Mouse (Mus musculus) embryonic facial prominence, embryonic 10.5 days (tissue): ENCODE data around the gene Prkar2b. TPM values are rescaled to one million over a fixed set of nuclear protein-coding genes. Genes with fewer than 3 reads are reported as not detected.

Source experiments
- DNase-seq: peaks from one replicate; pipeline ENCODE4 v3.0.0-alpha.2; 2017; ENCODE audit warnings: low spot score
- H3K27ac ChIP-seq: fragments of 300-500 bp; sonication (generic); replicated peaks from 2 replicates; pipeline ENCODE4 v1.5.1; 2016; ENCODE audit warnings: mild to moderate bottlenecking
- H3K27me3 ChIP-seq: fragments of 300-500 bp; sonication (generic); replicated peaks from 2 replicates; pipeline ENCODE4 v1.6.1; 2016; ENCODE audit warnings: low read depth, mild to moderate bottlenecking; ENCODE audit not compliant: poor library complexity, severe bottlenecking
- H3K36me3 ChIP-seq: fragments of 300-500 bp; sonication (generic); replicated peaks from 2 replicates; pipeline ENCODE4 v1.6.1; 2016; ENCODE audit warnings: mild to moderate bottlenecking, moderate library complexity
- H3K4me1 ChIP-seq: fragments of 300-500 bp; sonication (generic); 2 replicates; pipeline ENCODE4 v1.6.1; 2016
- H3K4me3 ChIP-seq: fragments of 300-500 bp; sonication (generic); 2 replicates; pipeline ENCODE4 v1.5.1; 2016; ENCODE audit warnings: mild to moderate bottlenecking, moderate library complexity
- H3K9me3 ChIP-seq: fragments of 300-500 bp; sonication (generic); 2 replicates; pipeline ENCODE4 v1.6.1; 2016; ENCODE audit warnings: mild to moderate bottlenecking
- WGBS: fragments of 180-500 bp; shearing (Covaris S2); methylation state at CpG from one replicate; pipeline ENCODE4 v1.1.7; 2016; 5-methylcytosine and 5-hydroxymethylcytosine counted together
- polyA plus RNA-seq: library from polyadenylated mRNA; unstranded; fragments of >200 nt; fragmentation: Nextera tagmentation; extraction: Ambion mirVana; gene quantifications from 2 replicates; pipeline ENCODE4 v1.2.1, GENCODE M21; 2016

The Prkar2b gene
- polyA plus RNA-seq, 1 experiment from 2014 or later: 37.9 TPM

DNA sequence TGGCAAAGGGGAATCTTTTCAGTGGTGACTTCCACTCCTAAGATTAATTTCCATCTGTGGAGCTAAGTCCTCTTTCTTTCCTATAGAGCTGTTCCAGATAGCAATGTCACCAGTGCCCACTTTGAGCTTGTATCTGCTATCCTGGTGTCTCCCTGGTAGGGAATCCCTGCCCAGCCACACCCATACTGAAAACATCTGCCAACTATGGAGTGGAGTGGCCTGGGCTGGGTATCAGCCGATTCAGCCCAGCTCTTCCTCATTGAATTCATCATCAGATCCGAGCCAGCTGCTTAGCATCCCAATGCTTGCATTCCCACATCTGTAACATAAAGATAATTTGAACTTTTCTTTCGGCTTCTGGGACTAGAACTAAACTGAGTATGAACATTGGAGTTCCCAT lies 25.8 kb upstream of the Prkar2b start:
- Histone ChIP-seq H3K4me1 (no peaks in the 10 kb centered on the region), H3K27ac (no peak overlapping the region), H3K9me3 (peaks cover 18% of the 10 kb centered on the region; the same call in 1 of the 2 replicates), H3K4me3 (no peak overlapping the region), H3K27me3 (no peaks in the 10 kb centered on the region), H3K36me3 (no peaks in the 10 kb centered on the region)
- DNase-seq: no peak
- WGBS: 93% methylated on average over 3 of the region's 3 CpGs

DNA sequence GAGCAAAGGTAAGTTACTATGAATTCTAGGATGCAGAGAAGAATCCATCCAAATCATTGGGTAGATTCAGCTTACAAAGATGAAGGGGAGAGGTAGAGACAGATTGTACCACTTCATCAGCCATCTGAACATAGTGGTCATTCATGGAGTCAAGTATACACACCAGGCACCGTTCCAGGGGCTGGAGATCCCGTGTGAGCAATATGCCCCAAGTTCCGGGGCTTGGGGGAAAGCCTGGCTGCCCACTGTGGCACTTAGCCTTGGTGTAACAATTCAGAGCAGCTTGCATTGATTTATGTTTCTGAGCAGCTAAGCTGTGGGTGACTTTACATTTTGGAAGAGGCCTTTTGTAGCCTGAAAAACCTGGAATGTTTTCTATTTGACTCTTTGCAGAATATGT lies 24.8 kb upstream of the Prkar2b start:
- Histone ChIP-seq H3K4me3 (no peak overlapping the region), H3K4me1 (no peaks in the 10 kb centered on the region), H3K27ac (no peak overlapping the region), H3K36me3 (no peaks in the 10 kb centered on the region), H3K9me3 (peaks cover 7% of the 10 kb centered on the region; the same call in 1 of the 2 replicates), H3K27me3 (no peaks in the 10 kb centered on the region)
- DNase-seq: no peak
- 88% methylated on average over 3 of the region's 3 CpGs for WGBS

DNA sequence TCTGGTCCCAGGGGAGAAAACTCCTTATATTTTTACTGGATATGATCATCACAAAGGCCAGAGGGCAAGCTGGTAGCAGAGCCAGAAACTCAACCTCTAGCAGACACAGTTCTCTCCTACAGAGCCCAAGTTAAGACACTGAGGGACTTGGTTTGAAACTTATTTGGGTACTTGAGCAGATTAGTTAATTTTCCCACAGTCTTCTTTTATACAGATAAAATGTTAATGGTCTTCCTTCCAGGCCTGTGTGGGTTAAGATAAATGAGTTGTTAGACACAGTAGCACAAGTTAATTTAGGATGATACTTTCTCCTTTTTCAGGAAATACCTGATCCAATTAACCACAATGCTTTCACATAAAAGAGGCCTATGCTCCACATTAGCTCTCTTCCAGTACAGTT lies 24.1 kb upstream of the Prkar2b start:
- 0 out of 2 replicates have a peak, but pooled peaks cover under 1% of the 10 kb centered on the region for H3K9me3 ChIP-seq
- H3K4me3 ChIP-seq: no peak overlapping the region
- no peak for DNase-seq
- no peaks in the 10 kb centered on the region for H3K4me1 ChIP-seq
- H3K27ac ChIP-seq: no peak overlapping the region
- H3K36me3 ChIP-seq: no peaks in the 10 kb centered on the region
- H3K27me3 ChIP-seq: no peaks in the 10 kb centered on the region

DNA sequence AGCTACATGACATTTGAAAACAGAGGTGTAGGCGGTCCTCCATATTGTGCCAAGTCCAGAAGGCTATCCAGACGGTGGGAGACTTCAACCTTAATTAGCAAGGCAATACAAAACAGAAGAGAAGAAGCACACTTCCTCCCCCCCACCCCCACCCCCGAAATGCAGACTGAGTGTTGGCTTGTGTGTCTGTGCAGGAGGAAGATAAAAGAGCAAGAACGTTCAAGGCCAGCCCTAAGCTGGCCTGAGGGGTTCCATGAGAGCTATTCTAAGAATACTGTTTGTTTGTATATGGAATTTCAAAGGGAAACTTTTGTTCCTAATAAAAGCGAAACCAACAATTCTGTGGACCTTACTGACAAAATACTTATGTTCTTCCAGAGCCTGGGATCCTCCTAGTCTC lies 23.5 kb upstream of the Prkar2b start:
- Histone ChIP-seq H3K27me3 (no peaks in the 10 kb centered on the region), H3K4me3 (no peak overlapping the region), H3K36me3 (no peaks in the 10 kb centered on the region), H3K9me3 (no peaks in the 10 kb centered on the region), H3K27ac (no peak overlapping the region), H3K4me1 (no peaks in the 10 kb centered on the region)
- WGBS: 55% methylated on average over 5 of the region's 5 CpGs
- DNase-seq: no peak

DNA sequence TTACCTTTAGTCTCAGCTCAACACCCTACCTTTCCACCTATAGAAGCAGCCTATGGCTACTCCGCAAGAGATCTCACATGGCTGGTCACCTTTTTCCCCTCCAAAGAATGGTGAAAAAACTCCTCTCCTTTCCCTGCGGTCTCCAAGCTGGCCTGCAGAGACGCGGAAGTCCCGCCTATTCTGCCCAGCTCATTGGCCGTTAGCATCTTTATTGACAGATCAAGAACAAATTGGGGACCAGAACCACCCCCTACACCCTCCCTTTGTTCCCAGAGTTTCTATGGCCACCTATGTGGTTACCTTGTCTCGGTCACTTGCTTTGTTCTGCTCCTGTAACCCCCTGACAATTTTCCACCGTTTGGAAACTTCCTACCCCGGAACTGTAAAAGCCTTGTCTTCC lies 19.6 kb upstream of the Prkar2b start:
- WGBS: 75% methylated on average over 9 of the region's 9 CpGs
- Histone ChIP-seq H3K4me3 (no peak overlapping the region), H3K9me3 (no peaks in the 10 kb centered on the region), H3K36me3 (no peaks in the 10 kb centered on the region), H3K27ac (no peak overlapping the region), H3K27me3 (no peaks in the 10 kb centered on the region), H3K4me1 (no peaks in the 10 kb centered on the region)
- no peak for DNase-seq

DNA sequence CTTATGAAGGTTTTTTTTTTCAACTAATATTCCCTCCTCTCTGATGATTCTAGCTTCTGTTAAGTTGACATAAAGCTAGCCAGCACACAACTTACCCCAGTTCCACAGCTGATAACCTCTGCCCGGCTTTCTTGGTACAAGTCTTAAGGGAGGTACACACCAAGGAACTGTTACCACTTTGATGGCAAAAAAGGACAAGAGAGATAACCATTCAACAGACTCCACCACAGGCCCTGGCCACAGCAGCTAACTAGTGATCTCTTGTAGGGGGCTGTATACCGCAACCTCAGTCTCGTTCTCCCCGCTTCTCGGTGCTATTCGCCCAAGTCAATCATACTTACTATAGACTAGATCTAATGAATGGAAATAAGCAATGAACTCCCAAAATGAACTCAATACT lies 16.3 kb upstream of the Prkar2b start:
- DNase-seq: no peak
- Histone ChIP-seq H3K4me1 (no peaks in the 10 kb centered on the region), H3K27ac (no peak overlapping the region), H3K36me3 (no peaks in the 10 kb centered on the region), H3K27me3 (no peaks in the 10 kb centered on the region), H3K4me3 (no peak overlapping the region), H3K9me3 (no peaks in the 10 kb centered on the region)
- 92% methylated on average over 6 of the region's 6 CpGs for WGBS

DNA sequence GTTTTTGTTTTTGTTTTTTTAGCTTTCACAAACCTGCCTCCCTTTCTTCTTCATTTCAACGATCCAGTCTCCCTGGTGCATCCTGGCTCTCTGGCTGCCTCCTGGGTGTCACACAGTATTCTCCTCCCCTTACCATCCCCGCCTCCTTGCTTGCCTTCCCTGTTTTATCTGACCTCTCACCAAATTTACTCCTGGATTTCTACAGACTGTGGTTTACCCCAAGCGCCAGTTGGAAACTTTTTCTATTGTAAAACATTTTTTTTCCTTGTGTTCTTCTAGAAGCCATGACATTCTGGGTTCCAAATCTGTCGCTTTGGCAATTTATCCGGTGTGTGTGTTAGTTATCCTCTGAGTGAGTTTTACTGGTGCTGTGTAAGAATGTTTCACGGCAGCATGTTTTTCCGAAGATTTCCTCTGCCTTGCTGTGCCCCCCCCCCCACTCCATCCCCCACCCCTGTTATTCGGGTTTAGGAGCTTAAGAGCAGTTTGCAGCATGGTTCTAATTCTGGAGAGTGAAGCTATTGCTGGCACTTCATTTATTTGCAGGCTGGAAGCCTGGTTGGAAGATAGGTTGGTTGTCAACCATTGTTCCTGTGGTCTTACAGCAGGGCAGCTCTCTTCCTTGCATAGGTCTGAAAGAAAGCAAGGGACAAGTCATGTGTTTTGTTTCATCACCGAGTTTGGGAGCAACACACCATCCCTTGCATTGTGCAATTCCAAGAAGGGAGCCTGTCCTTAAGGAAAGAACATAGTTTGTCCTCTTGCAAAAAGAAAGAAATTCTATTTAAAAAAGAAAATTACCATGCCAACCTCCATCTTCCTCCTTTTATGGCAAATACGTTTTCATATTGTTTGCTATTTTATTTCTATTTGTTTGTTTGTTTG lies 15.0 kb upstream of the Prkar2b start:
- Histone ChIP-seq H3K27ac (no peak overlapping the region), H3K27me3 (no peaks in the 10 kb centered on the region), H3K4me1 (no peaks in the 10 kb centered on the region), H3K36me3 (no peaks in the 10 kb centered on the region), H3K9me3 (no peaks in the 10 kb centered on the region), H3K4me3 (no peak overlapping the region)
- WGBS: 80% methylated on average over 10 of the region's 10 CpGs
- DNase-seq: no peak

DNA sequence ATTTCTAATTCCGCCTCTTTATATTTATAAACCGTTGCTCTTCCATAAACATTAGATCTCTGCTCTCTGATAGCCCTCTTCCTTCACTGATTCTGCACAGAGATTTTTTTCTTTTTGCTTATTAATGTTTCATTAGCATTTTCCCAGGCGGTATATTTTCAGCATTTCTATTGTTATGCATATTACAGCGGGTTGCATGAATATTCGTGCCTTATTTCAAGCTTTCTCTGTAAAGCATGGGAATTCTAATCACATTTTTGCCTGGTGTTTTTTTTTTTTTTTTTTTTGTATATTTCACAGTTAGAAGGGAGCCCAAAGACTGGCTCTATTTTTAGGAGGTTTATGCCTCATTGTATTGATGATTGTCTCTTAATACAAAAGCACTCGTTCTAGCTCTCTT lies 13.2 kb upstream of the Prkar2b start:
- Histone ChIP-seq H3K9me3 (no peaks in the 10 kb centered on the region), H3K27me3 (no peaks in the 10 kb centered on the region), H3K27ac (no peak overlapping the region), H3K4me3 (no peak overlapping the region), H3K36me3 (no peaks in the 10 kb centered on the region), H3K4me1 (no peaks in the 10 kb centered on the region)
- DNase-seq: no peak
- WGBS: 86% methylated on average over 6 of the region's 6 CpGs

DNA sequence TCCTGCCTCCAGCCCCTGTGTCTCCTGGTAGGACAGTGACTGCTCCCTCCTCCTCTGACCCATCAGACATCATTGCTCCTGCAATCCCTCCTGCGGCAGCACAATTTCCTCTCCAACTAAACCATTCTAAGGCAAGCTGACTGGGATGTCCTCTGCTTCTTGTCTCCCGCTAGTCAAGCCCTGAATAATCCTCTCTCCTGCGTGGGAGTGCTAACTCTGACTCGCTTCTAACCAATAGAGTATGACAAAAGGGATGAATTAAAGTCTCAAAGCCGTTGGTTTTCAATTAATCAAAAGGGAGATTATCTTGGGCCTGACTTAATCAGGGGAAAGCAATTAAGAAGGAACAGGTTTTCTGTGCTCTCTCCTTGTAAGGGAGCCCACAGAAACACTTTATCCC lies 4.9 kb upstream of the Prkar2b start:
- Histone ChIP-seq H3K4me1 (peaks cover 6% of the 10 kb centered on the region), H3K9me3 (no peaks in the 10 kb centered on the region), H3K27me3 (no peaks in the 10 kb centered on the region), H3K27ac (no peak overlapping the region), H3K4me3 (no peak overlapping the region), H3K36me3 (no peaks in the 10 kb centered on the region)
- 28% methylated on average over 5 of the region's 5 CpGs for WGBS
- DNase-seq: no peak

DNA sequence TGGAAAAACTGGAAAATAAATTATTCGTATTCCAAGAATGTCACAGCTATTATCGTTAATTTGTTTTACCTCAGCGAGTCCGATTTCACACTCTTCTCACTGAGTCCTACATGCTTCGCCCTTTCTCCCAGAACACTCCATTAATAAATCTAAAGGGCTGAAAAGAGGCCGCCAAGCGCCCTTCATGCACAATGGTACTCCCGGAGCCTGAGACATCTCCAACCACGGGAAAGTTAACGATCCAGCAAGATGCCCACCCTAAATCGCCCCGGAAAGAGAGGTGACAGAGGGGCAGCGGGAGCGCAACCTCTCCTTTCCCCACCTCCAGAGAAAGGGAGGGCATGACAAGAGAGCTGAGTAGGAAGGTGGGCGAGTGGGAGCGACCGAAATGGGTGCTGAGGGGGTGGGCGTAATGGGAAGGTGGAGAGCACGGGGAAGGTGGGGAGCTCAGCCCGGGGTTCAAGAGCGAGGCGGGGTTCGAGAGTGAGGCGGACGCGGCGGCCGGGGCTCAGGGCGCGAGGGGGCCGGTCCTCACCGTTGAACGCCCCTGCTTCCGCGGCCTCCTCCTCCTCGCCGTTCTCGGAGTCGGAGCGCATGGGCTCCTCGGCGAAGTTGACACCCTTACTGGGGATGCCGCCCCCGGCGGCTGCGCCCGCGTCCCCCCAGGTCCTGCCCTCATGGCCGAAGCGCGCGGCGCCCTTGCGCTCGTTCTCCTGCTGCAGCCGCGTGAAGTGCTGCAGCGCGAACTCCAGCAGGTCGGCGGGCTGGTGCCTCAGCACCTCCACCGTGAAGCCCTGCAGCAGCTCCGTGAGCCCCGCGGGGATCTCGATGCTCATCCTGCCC lies 628 bp downstream of the Prkar2b start:
- Histone ChIP-seq H3K36me3 (peaks cover 7% of the 10 kb centered on the region), H3K9me3 (no peaks in the 10 kb centered on the region), H3K4me3 (peak overlapping the region; percentile 87), H3K27me3 (no peaks in the 10 kb centered on the region), H3K4me1 (peaks cover 26% of the 10 kb centered on the region), H3K27ac (peak overlapping the region; percentile 97)
- WGBS: under 1% methylated on average over 66 of the region's 66 CpGs
- no peak for DNase-seq

DNA sequence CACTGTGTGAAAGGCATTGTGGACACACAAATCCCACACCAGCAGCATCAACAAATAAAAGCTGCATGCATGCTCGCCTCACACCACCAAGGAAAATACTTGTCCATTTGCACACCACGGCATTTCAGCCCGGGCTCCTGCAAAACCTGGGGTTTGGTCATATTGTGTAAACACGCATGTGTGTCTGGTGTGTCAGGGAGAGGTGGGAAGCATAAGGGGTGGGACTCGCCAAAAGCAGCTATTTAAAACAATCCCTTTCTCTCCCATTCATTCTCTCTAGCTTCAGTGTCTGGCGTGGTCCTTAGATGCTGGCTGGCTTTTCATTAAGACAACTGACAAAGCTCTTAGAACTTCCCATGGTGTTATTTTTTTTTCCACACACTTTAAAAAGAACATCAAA lies 1.4 kb downstream of the Prkar2b start:
- peaks cover 7% of the 10 kb centered on the region for H3K36me3 ChIP-seq
- peak; percentile 36 for DNase-seq

DNA sequence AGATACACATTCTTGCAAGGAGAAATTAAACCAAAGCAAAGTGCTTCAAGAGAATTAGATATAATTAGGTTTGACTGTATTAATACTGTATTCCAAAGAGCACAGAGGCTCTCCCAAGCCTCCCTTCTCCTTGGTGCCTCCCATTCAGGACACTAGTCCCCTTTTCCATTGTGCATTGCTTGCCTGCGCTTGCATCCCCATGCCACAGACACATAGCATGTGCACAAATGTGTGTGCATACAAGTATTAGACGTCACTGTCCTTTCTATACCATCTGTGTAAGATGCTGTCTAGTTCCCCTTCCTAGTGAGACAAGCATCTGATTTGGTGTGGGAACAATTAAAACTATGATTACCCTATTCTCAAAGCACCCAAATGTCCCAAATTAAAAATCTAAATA lies 2.0 kb downstream of the Prkar2b start:
- H3K27ac ChIP-seq: no peak overlapping the region
- H3K4me3 ChIP-seq: peak overlapping the region; percentile 87

More for the DNA sequence above, 1.4 kb downstream of the Prkar2b start:
- Histone ChIP-seq H3K4me1 (peaks cover 26% of the 10 kb centered on the region), H3K4me3 (peak overlapping the region; percentile 87), H3K9me3 (no peaks in the 10 kb centered on the region), H3K27me3 (no peaks in the 10 kb centered on the region), H3K27ac (peak overlapping the region; percentile 97; the same call in 1 of the 2 replicates)
- 18% methylated on average over 6 of the region's 6 CpGs for WGBS

More for the DNA sequence above, 2.0 kb downstream of the Prkar2b start:
- Histone ChIP-seq H3K36me3 (peaks cover 7% of the 10 kb centered on the region), H3K9me3 (no peaks in the 10 kb centered on the region), H3K4me1 (peaks cover 26% of the 10 kb centered on the region), H3K27me3 (no peaks in the 10 kb centered on the region)
- no peak for DNase-seq
- 67% methylated on average over 2 of the region's 2 CpGs for WGBS
